Mouse (Mus musculus) midbrain, embryonic 12.5 days (tissue): ENCODE data around the gene Irx3. TPM values are rescaled to one million over a fixed set of nuclear protein-coding genes. Genes with fewer than 3 reads are reported as not detected.
A peak's percentile ranks its signal among the peaks of the same experiment; 100 is the strongest.

Source experiments
- ATAC-seq: fragments of 200-750 bp; cut with Nextera tagmentation; 2 replicates; pipeline ENCODE4 v1.8.0; 2017; ENCODE audit warnings: low read depth, moderate TSS enrichment, moderate library complexity; ENCODE audit not compliant: low FRiP score
- H3K27ac ChIP-seq: fragments of 300-500 bp; sonication (generic); replicated peaks from 2 replicates; pipeline ENCODE4 v1.5.1; 2016; ENCODE audit warnings: mild to moderate bottlenecking
- H3K27me3 ChIP-seq: fragments of 300-500 bp; sonication (generic); 2 replicates; pipeline ENCODE4 v1.6.1; 2016; ENCODE audit warnings: mild to moderate bottlenecking
- H3K36me3 ChIP-seq: fragments of 300-500 bp; sonication (generic); 2 replicates; pipeline ENCODE4 v1.6.1; 2016
- H3K4me1 ChIP-seq: fragments of 300-500 bp; sonication (generic); 2 replicates; pipeline ENCODE4 v1.6.1; 2016
- H3K4me2 ChIP-seq: fragments of 300-500 bp; sonication (generic); replicated peaks from 2 replicates; pipeline ENCODE4 v1.6.1; 2016; ENCODE audit warnings: mild to moderate bottlenecking, moderate library complexity
- H3K4me3 ChIP-seq: fragments of 300-500 bp; sonication (generic); 2 replicates; pipeline ENCODE4 v1.5.1; 2016; ENCODE audit warnings: mild to moderate bottlenecking
- H3K9ac ChIP-seq: fragments of 300-500 bp; sonication (generic); replicated peaks from 2 replicates; pipeline ENCODE4 v1.6.1; 2016; ENCODE audit warnings: mild to moderate bottlenecking, moderate library complexity
- H3K9me3 ChIP-seq: fragments of 300-500 bp; sonication (generic); 2 replicates; pipeline ENCODE4 v1.6.1; 2016; ENCODE audit warnings: mild to moderate bottlenecking
- WGBS: fragments of 180-500 bp; shearing (Covaris S2); methylation state at CpG from one replicate; pipeline ENCODE4 v1.1.7; 2016; 5-methylcytosine and 5-hydroxymethylcytosine counted together
- polyA plus RNA-seq: library from polyadenylated mRNA; unstranded; fragments of >200 nt; fragmentation: Nextera tagmentation; extraction: Ambion mirVana; gene quantifications from 2 replicates; pipeline ENCODE4 v1.2.1, GENCODE M21; 2016

Irx3 gene
- polyA plus RNA-seq, result 73.4 and 73.9 TPM in 2 replicates

DNA sequence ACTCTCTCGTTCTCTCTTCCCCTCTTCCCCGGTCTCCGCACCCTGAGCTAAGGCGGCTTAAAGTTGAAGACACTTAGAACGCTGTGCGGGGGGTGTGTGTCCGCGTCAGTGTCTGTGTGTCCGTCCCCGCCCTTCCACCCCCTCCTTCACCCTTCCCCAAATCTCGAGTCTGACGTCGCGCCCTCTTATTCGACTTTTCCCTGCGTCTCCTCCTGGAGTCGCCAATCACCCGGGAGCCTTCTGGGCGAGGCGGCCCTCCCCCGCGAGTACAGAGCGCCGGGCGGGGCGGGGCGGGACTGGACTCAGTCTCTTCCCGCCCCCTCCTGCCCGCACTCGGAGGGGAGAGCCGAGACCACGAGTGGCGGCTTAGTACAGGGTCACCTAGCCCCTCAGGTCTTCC lies at the start of gene Irx3:
TSS of gene Irx3 (minus strand) at position 229 of the 400 bp plus-strand sequence.
- Histone ChIP-seq H3K9ac (peak within 1 kb of the TSS; percentile 98), H3K27ac (peak within 1 kb of the TSS; percentile 100), H3K4me1 (peaks cover 80% of the 10 kb centered on the region), H3K36me3 (peaks cover 12% of the 10 kb centered on the region), H3K4me3 (peak within 1 kb of the TSS; percentile 88), H3K27me3 (peaks cover 33% of the 10 kb centered on the region), H3K9me3 (no peaks in the 10 kb centered on the region), H3K4me2 (peak within 1 kb of the TSS; percentile 64)
- ATAC-seq, result peak; percentile 68
- under 1% methylated on average over 33 of the region's 33 CpGs for WGBS

- Histone ChIP-seq H3K4me2 (no peak overlapping the region), H3K4me3 (no peak overlapping the region), H3K9me3 (no peaks in the 10 kb centered on the region), H3K9ac (no peak overlapping the region), H3K27me3 (peaks cover 81% of the 10 kb centered on the region), H3K27ac (no peak overlapping the region), H3K4me1 (peaks cover 9% of the 10 kb centered on the region; the same call in 1 of the 2 replicates), H3K36me3 (no peaks in the 10 kb centered on the region)
- WGBS, result 66% methylated on average over 10 of the region's 10 CpGs
- ATAC-seq, result no peak
Observed at GRCm38 (mm10) chr8:91851359-91851758, 49.5 kb upstream of the Irx3 start.

DNA sequence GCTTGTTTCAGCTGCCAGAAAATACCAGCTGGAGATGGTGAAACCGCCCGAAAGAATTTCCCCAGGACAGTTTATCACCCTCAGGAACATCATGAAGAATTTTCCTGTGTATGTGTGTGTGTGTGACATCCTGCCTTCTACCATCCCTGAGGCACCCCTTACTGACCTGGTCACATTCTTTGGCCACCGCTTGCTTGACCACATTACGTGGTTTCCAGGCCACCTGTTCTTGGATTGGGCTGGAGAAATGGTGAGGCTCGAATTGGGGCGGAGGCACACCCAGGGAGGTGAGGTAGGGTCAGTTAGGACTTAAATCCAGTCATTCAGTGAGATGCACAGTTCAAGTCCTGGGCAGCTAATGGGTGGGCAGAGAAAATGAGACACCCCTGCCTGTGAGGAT lies 48.1 kb upstream of the Irx3 start:
- H3K4me2 ChIP-seq, result no peak overlapping the region
- no peaks in the 10 kb centered on the region for H3K36me3 ChIP-seq
- H3K4me1 ChIP-seq, result peaks cover 4% of the 10 kb centered on the region; the same call in 1 of the 2 replicates
- ATAC-seq, result no peak
- H3K9ac ChIP-seq, result no peak overlapping the region
- no peaks in the 10 kb centered on the region for H3K9me3 ChIP-seq
- WGBS, result 88% methylated on average over 6 of the region's 6 CpGs
- no peak overlapping the region for H3K27ac ChIP-seq
- no peak overlapping the region for H3K4me3 ChIP-seq
- H3K27me3 ChIP-seq, result peaks cover 69% of the 10 kb centered on the region

DNA sequence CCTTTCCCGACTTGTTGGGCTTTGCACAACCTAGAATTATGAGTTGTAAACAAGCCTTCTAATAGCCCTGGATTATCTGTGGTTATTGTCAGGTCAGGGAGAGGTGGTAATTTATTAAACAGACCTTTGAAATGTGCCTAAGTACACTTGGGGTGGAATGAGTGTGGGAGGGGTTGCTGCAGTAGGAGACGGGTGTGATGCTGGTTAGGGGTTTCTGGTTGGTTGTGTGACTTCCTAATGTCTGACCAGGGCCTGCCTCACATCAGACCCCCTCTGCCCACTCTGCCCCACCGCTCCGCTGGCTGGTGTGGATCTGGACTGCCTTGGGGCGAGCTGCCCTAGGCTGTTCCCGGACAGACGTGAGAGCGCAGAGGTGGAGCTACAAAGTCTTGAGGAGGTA lies 47.7 kb upstream of the Irx3 start:
- H3K4me2 ChIP-seq, result no peak overlapping the region
- peaks cover 65% of the 10 kb centered on the region for H3K27me3 ChIP-seq
- H3K9ac ChIP-seq, result no peak overlapping the region
- H3K4me3 ChIP-seq, result no peak overlapping the region
- 87% methylated on average over 8 of the region's 8 CpGs for whole genome bisulfite sequencing
- no peaks in the 10 kb centered on the region for H3K9me3 ChIP-seq
- H3K36me3 ChIP-seq, result no peaks in the 10 kb centered on the region
- peaks cover 4% of the 10 kb centered on the region; the same call in 1 of the 2 replicates for H3K4me1 ChIP-seq
- no peak overlapping the region for H3K27ac ChIP-seq
- no peak for ATAC-seq

- no peak overlapping the region for H3K27ac ChIP-seq
- H3K27me3 ChIP-seq, result peaks cover 28% of the 10 kb centered on the region
- H3K9me3 ChIP-seq, result no peaks in the 10 kb centered on the region
- no peak overlapping the region for H3K4me2 ChIP-seq
- no peak overlapping the region for H3K4me3 ChIP-seq
- ATAC-seq, result no peak
- 90% methylated on average over 3 of the region's 3 CpGs for WGBS
- H3K9ac ChIP-seq, result no peak overlapping the region
- H3K4me1 ChIP-seq, result no peaks in the 10 kb centered on the region
- no peaks in the 10 kb centered on the region for H3K36me3 ChIP-seq
Observed at GRCm38 (mm10) chr8:91845641-91846040, 43.8 kb upstream of the Irx3 start.

DNA sequence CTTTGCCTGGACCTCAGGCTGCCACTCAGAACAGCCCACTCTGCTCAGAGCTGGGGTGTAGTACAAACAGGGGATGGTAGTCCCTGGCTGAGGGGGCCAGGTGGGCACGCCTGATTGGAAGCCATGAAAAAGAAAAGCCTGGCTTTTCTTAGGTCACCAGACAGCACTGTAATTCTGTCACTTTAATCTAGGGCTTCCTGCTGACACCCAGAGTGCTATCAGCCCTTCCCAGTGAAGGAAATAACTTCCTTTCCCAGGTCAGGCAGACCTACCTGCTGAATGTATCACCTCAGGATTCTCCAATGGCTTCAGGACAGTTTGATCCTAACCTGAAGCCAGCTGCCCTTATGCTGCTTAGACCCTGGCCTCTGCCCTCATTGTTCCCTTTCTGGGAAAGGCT lies 35.3 kb upstream of the Irx3 start:
- H3K4me3 ChIP-seq, result no peak overlapping the region
- no peak overlapping the region for H3K9ac ChIP-seq
- WGBS, result 59% methylated on average over 1 of the region's 1 CpGs
- no peak for ATAC-seq
- H3K4me1 ChIP-seq, result peaks cover 3% of the 10 kb centered on the region; the same call in 1 of the 2 replicates
- H3K36me3 ChIP-seq, result no peaks in the 10 kb centered on the region
- H3K4me2 ChIP-seq, result no peak overlapping the region
- no peaks in the 10 kb centered on the region for H3K9me3 ChIP-seq
- peaks cover 40% of the 10 kb centered on the region for H3K27me3 ChIP-seq
- no peak overlapping the region for H3K27ac ChIP-seq

- Histone ChIP-seq H3K9me3 (no peaks in the 10 kb centered on the region), H3K9ac (no peak overlapping the region), H3K36me3 (no peaks in the 10 kb centered on the region), H3K27me3 (peaks cover 45% of the 10 kb centered on the region), H3K4me1 (peaks cover 6% of the 10 kb centered on the region; the same call in 1 of the 2 replicates), H3K4me3 (no peak overlapping the region), H3K27ac (no peak overlapping the region), H3K4me2 (no peak overlapping the region)
- 56% methylated on average over 9 of the region's 9 CpGs for WGBS
- ATAC-seq, result no peak
Observed at GRCm38 (mm10) chr8:91836685-91837084, 34.8 kb upstream of the Irx3 start.

- H3K4me2 ChIP-seq, result no peak overlapping the region
- peaks cover 12% of the 10 kb centered on the region; the same call in 1 of the 2 replicates for H3K4me1 ChIP-seq
- no peak overlapping the region for H3K4me3 ChIP-seq
- peaks cover 46% of the 10 kb centered on the region for H3K27me3 ChIP-seq
- no peaks in the 10 kb centered on the region for H3K36me3 ChIP-seq
- H3K9ac ChIP-seq, result no peak overlapping the region
- no peak for ATAC-seq
- H3K27ac ChIP-seq, result peak overlapping the region; percentile 42; the same call in 1 of the 2 replicates
- WGBS, result 80% methylated on average over 14 of the region's 14 CpGs
- no peaks in the 10 kb centered on the region for H3K9me3 ChIP-seq
Observed at GRCm38 (mm10) chr8:91827661-91828060, 25.8 kb upstream of the Irx3 start.

GRCm38 (mm10) chr8:91827192-91827591 lies 25.3 kb upstream of the Irx3 start:
- no peak overlapping the region for H3K4me3 ChIP-seq
- H3K27ac ChIP-seq, result no peak overlapping the region
- no peaks in the 10 kb centered on the region for H3K9me3 ChIP-seq
- no peak overlapping the region for H3K4me2 ChIP-seq
- 91% methylated on average over 9 of the region's 9 CpGs for WGBS
- peaks cover 12% of the 10 kb centered on the region; the same call in 1 of the 2 replicates for H3K4me1 ChIP-seq
- no peak overlapping the region for H3K9ac ChIP-seq
- H3K27me3 ChIP-seq, result peaks cover 44% of the 10 kb centered on the region
- no peaks in the 10 kb centered on the region for H3K36me3 ChIP-seq
- ATAC-seq, result no peak

- no peaks in the 10 kb centered on the region for H3K9me3 ChIP-seq
- H3K4me2 ChIP-seq, result no peak overlapping the region
- 90% methylated on average over 11 of the region's 11 CpGs for WGBS
- peaks cover 6% of the 10 kb centered on the region; the same call in 1 of the 2 replicates for H3K4me1 ChIP-seq
- no peak overlapping the region for H3K4me3 ChIP-seq
- no peak overlapping the region for H3K27ac ChIP-seq
- ATAC-seq, result no peak
- H3K27me3 ChIP-seq, result peaks cover 41% of the 10 kb centered on the region
- no peak overlapping the region for H3K9ac ChIP-seq
- no peaks in the 10 kb centered on the region for H3K36me3 ChIP-seq
Observed at GRCm38 (mm10) chr8:91823357-91823756, 21.5 kb upstream of the Irx3 start.

DNA sequence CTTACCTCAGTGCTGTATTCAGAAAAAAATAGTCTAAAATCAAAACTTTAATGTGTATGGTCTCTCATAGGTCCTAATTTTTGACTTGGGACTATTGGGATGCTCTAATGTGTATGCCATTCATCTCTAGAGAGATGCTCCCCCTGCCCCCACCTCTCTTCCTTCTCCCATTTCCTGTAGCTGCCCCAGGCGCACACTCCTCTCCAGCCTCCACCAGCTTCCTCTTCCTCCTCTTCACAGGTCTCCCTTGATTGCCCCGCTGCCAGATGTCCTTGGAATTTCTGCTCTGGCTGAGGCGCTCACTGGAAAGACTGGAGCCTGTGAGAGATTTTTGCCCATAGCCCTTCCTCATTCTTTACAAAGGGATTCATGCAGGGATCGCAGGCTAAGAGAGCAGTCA lies 20.9 kb upstream of the Irx3 start:
- Histone ChIP-seq H3K9ac (no peak overlapping the region), H3K9me3 (no peaks in the 10 kb centered on the region), H3K36me3 (no peaks in the 10 kb centered on the region), H3K27ac (no peak overlapping the region), H3K4me3 (no peak overlapping the region), H3K27me3 (peaks cover 43% of the 10 kb centered on the region), H3K4me1 (peaks cover 5% of the 10 kb centered on the region; the same call in 1 of the 2 replicates), H3K4me2 (no peak overlapping the region)
- 66% methylated on average over 4 of the region's 4 CpGs for WGBS
- ATAC-seq, result no peak

DNA sequence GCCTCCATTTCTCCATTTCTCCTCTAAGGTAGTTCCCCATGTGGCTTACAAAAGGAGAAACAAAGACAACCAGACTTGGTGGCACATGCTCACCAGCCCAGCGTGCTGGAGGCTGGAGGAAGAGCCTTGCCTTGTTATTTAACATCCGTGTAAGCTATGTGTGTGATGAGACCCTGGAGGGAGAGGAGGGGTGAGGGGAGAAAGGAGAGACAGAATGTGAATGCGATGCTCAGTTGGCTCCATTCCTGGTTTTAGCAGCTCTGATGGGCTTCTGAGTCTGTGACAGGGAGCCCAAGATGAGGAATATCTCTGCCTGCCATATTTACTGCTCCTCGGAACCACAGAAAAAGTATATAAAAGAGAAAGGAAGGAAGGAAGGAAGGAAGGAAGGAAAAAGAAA lies 20.1 kb upstream of the Irx3 start:
- H3K36me3 ChIP-seq, result no peaks in the 10 kb centered on the region
- H3K9ac ChIP-seq, result no peak overlapping the region
- 44% methylated on average over 4 of the region's 4 CpGs for WGBS
- H3K4me2 ChIP-seq, result no peak overlapping the region
- ATAC-seq, result no peak
- H3K4me3 ChIP-seq, result no peak overlapping the region
- peaks cover 4% of the 10 kb centered on the region; the same call in 1 of the 2 replicates for H3K4me1 ChIP-seq
- H3K27me3 ChIP-seq, result peaks cover 46% of the 10 kb centered on the region
- no peaks in the 10 kb centered on the region for H3K9me3 ChIP-seq
- no peak overlapping the region for H3K27ac ChIP-seq

- WGBS, result 87% methylated on average over 4 of the region's 4 CpGs
- H3K4me2 ChIP-seq, result no peak overlapping the region
- H3K36me3 ChIP-seq, result no peaks in the 10 kb centered on the region
- H3K27ac ChIP-seq, result no peak overlapping the region
- H3K9ac ChIP-seq, result no peak overlapping the region
- H3K27me3 ChIP-seq, result peaks cover 41% of the 10 kb centered on the region
- H3K4me3 ChIP-seq, result no peak overlapping the region
- peaks cover 4% of the 10 kb centered on the region; the same call in 1 of the 2 replicates for H3K4me1 ChIP-seq
- ATAC-seq, result no peak
- H3K9me3 ChIP-seq, result no peaks in the 10 kb centered on the region
Observed at GRCm38 (mm10) chr8:91819778-91820177, 17.9 kb upstream of the Irx3 start.
